Mouse (Mus musculus): ENCODE measurements at regions not wholly inside any gene's neighbourhood (a gene's known extent, or its start where the extent isn't known, plus 50 kb on each side); places are given as distances from the start of the nearest gene placed in this dataset.

DNA sequence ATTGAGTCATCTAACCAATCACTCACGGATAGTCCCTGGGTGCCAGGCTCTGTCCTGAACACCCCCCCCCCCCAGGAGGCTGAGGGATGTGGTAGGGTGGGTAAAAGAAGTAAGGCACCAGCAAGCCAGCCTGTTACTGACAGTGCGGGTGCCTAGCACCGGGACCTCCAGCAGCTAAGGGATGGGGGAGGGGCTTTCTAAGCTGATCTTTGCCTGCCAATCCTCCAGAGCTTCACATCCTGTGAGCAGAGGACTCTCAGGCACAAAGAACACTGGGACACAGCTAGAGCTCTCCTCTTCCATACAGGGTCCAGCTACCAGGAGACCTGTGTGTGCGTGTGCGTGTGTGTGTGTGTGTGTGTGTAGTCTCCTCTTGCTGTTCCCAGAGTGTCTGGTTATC, 215.9 kb downstream of the Matn1 start:
- no peak for TF ChIP-seq CTCF (IDR thresholded peaks at IDR 0.05; ENCODE audit: control insufficient read depth, insufficient read depth, low read length)
- TF ChIP-seq POLR2A (IDR thresholded peaks at IDR 0.05; ENCODE audit: borderline replicate concordance, control insufficient read depth, low read depth, low read length) = no peak

All from bone marrow, adult 2 months (tissue).